Mouse (Mus musculus) c-Kit-positive CD71-positive TER-119-positive erythroid progenitor cells, embryonic 14.5 days (primary cell): ENCODE results near the gene Fibp.

ENCODE experiments used
- DNase-seq: peaks from one replicate; pipeline ENCODE4 v3.0.0-alpha.2; 2013; ENCODE audit warnings: low spot score

The Fibp gene

DNA sequence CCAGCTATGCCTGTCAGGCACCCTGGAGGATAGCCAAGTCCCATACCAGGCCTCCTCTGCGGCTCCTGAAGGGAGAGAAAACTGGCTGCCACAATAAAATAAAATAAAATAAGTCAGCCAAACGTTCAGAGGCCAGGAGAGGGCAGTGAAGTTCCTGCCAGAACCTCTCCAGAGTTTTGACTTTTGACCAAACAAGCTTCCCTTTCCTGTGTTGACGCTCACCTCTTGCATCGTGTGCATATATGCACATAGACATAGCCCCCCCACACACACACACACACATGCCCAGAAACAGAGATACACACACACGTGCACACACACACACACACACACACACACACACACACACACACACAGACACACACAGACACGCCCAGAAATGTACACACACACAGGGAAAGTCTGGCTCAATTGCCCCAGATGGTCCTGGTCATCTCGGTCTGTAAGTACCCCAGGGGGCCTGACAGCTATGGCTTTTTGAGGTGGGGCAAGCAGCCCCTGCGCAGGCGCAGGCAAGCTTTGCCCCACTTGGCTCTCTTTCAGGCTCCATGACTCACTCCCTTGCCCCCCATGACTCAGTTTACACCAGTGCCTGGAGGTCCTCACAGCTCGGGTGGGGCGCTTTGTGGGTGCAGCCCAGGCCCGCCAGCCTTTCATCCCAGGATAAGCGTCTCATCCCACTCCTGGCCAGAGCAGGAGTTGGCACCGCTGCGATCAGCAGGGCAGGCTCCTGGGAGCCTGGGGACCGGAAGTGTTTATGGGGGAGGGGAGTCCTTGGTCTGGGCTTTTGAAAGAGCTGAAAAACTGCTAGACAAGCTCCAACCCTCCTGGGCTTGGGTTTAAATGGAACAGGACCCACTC is 27.2 kb upstream of the Fibp start:
- no peak for DNase-seq

- DNase-seq, result no peak
Measured at GRCm38 (mm10) chr19:5433951-5434350, 26.5 kb upstream of the Fibp start.

GRCm38 (mm10) chr19:5444371-5444908 is 16.0 kb upstream of the Fibp start:
- no peak for DNase-seq

- no peak for DNase-seq
Measured at GRCm38 (mm10) chr19:5444954-5445353, 15.5 kb upstream of the Fibp start.

- DNase-seq, result no peak
Measured at GRCm38 (mm10) chr19:5445747-5446146, 14.7 kb upstream of the Fibp start.

- no peak for DNase-seq
Measured at GRCm38 (mm10) chr19:5447515-5448353, 12.7 kb upstream of the Fibp start, which contains the start of gene Fosl1. Gene Fosl1, plus strand, starts transcription at chr19:5447547.

- no peak for DNase-seq
Measured at GRCm38 (mm10) chr19:5448354-5449150, 11.9 kb upstream of the Fibp start.

DNA sequence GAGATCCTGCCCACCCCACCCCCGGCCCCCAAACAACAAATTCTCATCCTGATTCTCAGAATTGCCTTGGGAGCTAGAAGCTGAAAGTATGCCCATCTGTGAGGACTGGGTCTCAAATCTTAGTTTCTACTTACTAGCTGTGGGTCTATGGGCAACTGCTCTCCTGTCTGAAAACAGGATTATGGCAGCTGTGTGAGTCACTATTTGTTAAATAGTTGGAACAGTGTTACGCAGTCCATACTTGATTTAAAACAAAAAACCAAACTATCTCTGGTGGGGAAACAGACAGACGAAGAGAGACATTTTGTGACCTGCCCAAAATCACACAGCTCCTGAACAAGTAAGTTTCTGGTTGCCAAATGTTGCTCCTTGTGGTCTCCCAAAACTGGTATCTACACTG is 10.7 kb upstream of the Fibp start:
- no peak for DNase-seq

- DNase-seq, result no peak
Measured at GRCm38 (mm10) chr19:5451766-5452165, 8.6 kb upstream of the Fibp start.

GRCm38 (mm10) chr19:5455037-5455436 is 5.4 kb upstream of the Fibp start:
- DNase-seq, result no peak

- no peak for DNase-seq
Measured at GRCm38 (mm10) chr19:5455568-5455967, 4.8 kb upstream of the Fibp start.

GRCm38 (mm10) chr19:5456241-5456921 is 4.0 kb upstream of the Fibp start:
- no peak for DNase-seq

- DNase-seq, result peak; percentile 91
Measured at GRCm38 (mm10) chr19:5456922-5457745, 3.3 kb upstream of the Fibp start.

DNA sequence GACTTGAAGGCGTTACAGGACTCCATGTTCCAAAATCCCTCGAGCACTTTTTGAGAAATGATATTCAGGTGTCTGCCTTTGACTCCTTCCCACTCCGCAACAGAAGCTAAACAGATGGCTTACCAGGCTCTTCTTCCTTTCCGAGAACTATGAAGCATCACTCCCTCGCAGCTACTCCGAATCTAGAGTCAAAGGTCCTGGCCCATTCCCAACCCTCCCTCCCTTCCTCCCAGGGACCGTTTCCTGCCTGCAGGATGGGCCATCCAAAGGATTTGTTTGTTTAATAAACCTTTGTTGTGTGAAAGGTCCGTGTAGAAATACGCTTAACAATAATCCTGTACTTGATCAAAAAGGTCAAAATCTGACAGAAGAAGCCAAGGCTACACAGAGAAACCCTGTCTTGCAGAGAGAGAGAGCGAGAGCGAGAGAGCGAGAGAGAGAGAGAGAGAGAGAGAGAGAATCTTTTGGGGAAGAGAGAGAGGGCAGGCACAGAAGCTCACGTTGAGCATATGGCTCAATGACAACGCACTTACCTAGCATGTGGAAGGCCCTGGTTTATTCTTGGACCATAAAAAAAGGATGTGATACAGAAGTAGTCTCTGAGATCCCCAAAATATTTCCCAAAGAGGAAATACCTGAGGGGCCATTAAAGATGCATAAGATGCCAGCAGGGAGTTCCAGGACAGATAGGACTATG is 2.5 kb upstream of the Fibp start, which contains the start of gene Ccdc85b:
Gene Ccdc85b (minus strand): TSS at position 149 of the 697 bp plus-strand sequence.
- no peak for DNase-seq

DNA sequence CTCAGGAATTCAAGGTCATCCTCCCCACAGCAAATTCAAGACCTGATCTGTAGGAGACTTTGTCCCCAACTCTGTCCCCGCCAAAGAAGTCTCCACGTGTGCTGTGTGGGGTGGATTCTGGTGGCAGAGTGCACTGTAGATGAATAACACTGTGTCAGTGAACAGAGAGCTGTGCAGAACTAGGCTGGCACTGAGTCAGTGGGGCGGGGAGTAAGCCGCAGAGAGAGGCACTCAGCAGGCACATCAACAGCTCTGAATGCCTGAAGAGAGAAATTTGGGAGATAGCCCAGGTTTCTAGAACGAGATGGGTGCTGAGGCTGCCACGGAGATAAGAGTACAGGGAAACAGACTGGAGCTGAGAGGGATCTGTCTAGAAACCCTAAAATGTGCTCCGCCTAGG is 1.4 kb upstream of the Fibp start:
- no peak for DNase-seq

- no peak for DNase-seq
Measured at GRCm38 (mm10) chr19:5459896-5460295, 519 bp upstream of the Fibp start.

DNA sequence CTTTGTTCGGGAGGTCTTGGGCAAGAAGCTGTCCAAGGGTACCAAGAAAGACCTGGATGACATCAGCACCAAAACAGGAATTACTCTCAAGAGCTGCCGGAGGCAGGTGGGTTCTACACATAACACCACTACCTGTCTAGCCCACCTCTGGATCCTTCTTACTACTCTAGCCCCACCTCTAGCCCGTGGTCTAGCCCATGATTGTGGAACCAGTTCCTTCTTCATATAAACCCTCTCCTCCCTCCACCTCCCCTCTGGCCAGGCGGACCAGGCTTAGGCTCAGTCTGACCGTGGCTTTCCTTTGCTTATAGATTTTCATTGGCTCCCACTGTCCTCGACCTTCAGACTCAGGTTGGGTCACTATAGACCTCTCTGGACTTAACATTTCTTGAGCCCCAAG is 996 bp downstream of the Fibp start:
- no peak for DNase-seq

DNA sequence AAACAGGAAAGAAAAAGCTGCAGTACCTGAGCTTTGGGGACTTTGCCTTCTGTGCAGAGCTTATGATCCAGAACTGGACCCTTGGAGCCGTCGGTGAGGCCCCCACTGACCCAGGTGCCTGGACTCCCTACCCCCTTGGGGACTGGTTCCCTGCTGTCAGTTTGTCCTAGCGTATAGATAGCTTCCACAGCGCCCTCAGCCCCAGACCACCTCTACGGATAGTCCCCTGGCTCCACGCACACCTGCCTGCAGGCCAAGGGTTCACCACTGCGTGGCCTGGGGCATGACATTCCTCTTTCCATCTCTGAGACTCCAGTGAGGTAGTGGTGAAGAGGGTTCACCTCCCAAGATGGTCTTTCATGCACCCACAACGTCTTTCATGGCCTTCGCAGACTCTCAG is 2.8 kb downstream of the Fibp start:
- no peak for DNase-seq

GRCm38 (mm10) chr19:5463791-5464562 is 3.6 kb downstream of the Fibp start:
- no peak for DNase-seq
